Mouse (Mus musculus) lung, postnatal 0 days (tissue): ENCODE measurements around the gene Tmem174. TPM values are rescaled to one million over a fixed set of nuclear protein-coding genes. Genes with fewer than 3 reads are reported as not detected.
A peak's percentile ranks its signal among the peaks of the same experiment; 100 is the strongest.

ENCODE experiments used
- ATAC-seq: fragments of 200-750 bp; cut with Nextera tagmentation; 2 replicates; pipeline ENCODE4 v1.8.0; 2017; ENCODE audit warnings: moderate library complexity
- DNase-seq: peaks from one replicate; pipeline ENCODE4 v3.0.0-alpha.2; 2016; ENCODE audit warnings: low spot score
- H3K27ac ChIP-seq: fragments of 300-500 bp; sonication (generic); 2 replicates; pipeline ENCODE4 v1.5.1; 2014; ENCODE audit warnings: antibody characterized with exemption, mild to moderate bottlenecking, low read length, mixed read lengths
- H3K27me3 ChIP-seq: fragments of 300-500 bp; sonication (generic); replicated peaks from 2 replicates; pipeline ENCODE4 v1.6.1; 2014; ENCODE audit warnings: low read length, mixed read lengths; ENCODE audit not compliant: insufficient read depth
- H3K36me3 ChIP-seq: fragments of 300-500 bp; sonication (generic); 2 replicates; pipeline ENCODE4 v1.6.1; 2014; ENCODE audit warnings: low read length, mixed read lengths; ENCODE audit not compliant: insufficient read depth
- H3K4me1 ChIP-seq: fragments of 300-500 bp; sonication (generic); 2 replicates; pipeline ENCODE4 v1.6.1; 2014; ENCODE audit warnings: antibody characterized with exemption, low read depth, low read length, mixed read lengths; ENCODE audit not compliant: insufficient read depth
- H3K4me2 ChIP-seq: fragments of 300-500 bp; sonication (generic); replicated peaks from 2 replicates; pipeline ENCODE4 v1.6.1; 2014; ENCODE audit warnings: low read depth, mild to moderate bottlenecking, low read length, moderate library complexity, mixed read lengths
- H3K4me3 ChIP-seq: fragments of 300-500 bp; sonication (generic); 2 replicates; pipeline ENCODE4 v1.5.1; 2014; ENCODE audit warnings: low read depth, low read length
- H3K9ac ChIP-seq: fragments of 300-500 bp; sonication (generic); replicated peaks from 2 replicates; pipeline ENCODE4 v1.6.1; 2014; ENCODE audit warnings: low read depth, mild to moderate bottlenecking
- H3K9me3 ChIP-seq: fragments of 300-500 bp; sonication (generic); 2 replicates; pipeline ENCODE4 v1.6.1; 2016; ENCODE audit warnings: low read length, mixed read lengths
- CTCF ChIP-seq: IDR thresholded peaks from 2 replicates; pipeline ENCODE4 v1.5.1; 2016; ENCODE audit warnings: antibody characterized with exemption, mild to moderate bottlenecking
- EP300 ChIP-seq: IDR thresholded peaks from 2 replicates; pipeline ENCODE4 v1.6.1; 2016; ENCODE audit warnings: antibody characterized with exemption, mild to moderate bottlenecking, control low read depth
- WGBS: fragments of 180-500 bp; shearing (Covaris S2); extraction: QIAGEN DNeasy Blood & Tissue Kit; methylation state at CpG from one replicate; pipeline ENCODE4 v1.1.7; 2014; 5-methylcytosine and 5-hydroxymethylcytosine counted together
- polyA plus RNA-seq: library from polyadenylated mRNA; unstranded; fragments of >200 nt; fragmentation: Nextera tagmentation; extraction: Ambion mirVana; gene quantifications from 2 replicates; pipeline ENCODE4 v1.2.1, GENCODE M21; 2015

The Tmem174 gene
- polyA plus RNA-seq, 1 experiment from 2014 or later: 0.05 TPM

DNA sequence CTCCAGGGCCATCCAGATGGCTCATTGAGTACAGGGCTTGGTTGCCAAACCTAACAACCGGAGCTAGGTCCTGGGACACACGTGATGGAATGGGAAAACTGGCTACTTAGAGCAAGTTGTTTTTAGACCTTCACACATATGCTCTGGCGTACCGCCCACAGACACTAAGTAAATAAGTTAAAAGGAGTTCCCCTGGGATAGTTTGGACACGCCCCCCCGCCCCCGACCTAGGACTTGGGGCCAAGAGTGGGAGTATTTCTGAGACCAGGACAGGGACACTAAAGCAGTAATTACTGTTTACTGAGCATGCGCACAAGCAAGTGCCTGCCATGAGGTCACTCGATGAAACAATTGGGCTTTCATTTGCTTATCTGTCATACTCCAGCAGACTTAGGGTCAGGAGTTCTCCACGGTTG, 42.5 kb downstream of the Tmem174 start:
- WGBS: 46% methylated on average over 10 of the region's 10 CpGs
- H3K4me2 ChIP-seq: no peak overlapping the region

DNA sequence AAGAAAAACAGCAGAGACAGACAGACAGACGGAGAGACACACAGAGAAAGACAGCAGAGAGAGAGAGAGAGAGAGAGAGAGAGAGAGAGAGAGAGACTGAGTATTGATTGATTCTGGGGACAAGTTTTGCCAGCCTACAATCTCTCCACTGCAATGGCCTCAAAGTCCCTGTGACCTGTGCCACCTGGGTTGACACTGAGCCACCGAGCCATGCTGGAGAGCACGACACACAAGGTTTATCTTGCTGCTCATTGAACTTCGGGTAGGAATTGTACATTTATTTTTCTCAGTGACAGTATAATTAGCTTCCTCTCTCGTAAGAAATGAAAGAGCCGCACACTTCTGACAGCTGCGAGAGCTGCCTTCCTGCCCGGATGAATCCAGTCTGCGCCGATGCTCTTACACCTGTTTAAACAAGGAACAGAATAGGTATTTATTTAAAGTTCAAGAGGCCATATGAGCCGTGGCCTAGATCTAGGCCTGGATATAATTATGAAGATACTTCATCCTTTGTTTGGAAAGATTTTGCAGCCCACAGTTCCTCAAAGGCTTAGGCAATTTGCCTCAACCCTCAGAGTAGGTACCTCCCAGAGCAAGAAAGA, 43.2 kb downstream of the Tmem174 start:
- Histone ChIP-seq H3K4me3 (no peak overlapping the region), H3K9ac (no peak overlapping the region), H3K4me2 (no peak overlapping the region), H3K27me3 (no peaks in the 10 kb centered on the region), H3K9me3 (no peaks in the 10 kb centered on the region), H3K4me1 (peaks cover 4% of the 10 kb centered on the region), H3K27ac (no peak overlapping the region), H3K36me3 (no peaks in the 10 kb centered on the region)
- no peak for TF ChIP-seq EP300
- TF ChIP-seq CTCF: no peak
- ATAC-seq (peak; percentile 28; the same call in 1 of the 2 replicates), DNase-seq (peak; percentile 44)
- 28% methylated on average over 11 of the region's 11 CpGs for WGBS

More for the DNA sequence above, 42.5 kb downstream of the Tmem174 start:
- Histone ChIP-seq H3K4me1 (no peaks in the 10 kb centered on the region), H3K9me3 (no peaks in the 10 kb centered on the region), H3K27ac (no peak overlapping the region), H3K9ac (no peak overlapping the region), H3K4me3 (no peak overlapping the region), H3K36me3 (no peaks in the 10 kb centered on the region), H3K27me3 (no peaks in the 10 kb centered on the region)
- ATAC-seq (0 out of 2 replicates have a peak, but pooled peaks have one; percentile 6), DNase-seq (peak; percentile 27)
- TF ChIP-seq EP300: no peak
- no peak for TF ChIP-seq CTCF

DNA sequence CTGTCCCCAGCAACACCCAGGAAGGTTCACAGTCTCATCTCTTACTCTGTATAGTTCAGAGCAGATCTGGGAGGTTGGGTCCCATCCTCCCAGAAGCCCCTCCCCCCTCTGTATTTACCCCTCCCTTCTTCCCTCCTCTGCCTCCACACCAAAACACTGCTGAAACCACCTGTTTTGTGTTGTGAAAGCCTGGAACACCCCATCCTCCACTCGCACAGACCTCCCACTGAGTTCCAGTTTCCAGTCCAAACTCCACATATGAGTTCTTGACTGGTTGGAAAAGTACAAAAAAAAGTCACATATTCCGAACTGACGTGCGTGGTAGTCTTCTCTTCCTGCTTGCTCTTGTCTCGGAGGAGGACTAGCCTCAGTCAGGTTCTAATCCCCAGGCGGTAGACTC, 45.8 kb downstream of the Tmem174 start:
- DNase-seq: no peak
- peaks cover 4% of the 10 kb centered on the region for H3K4me1 ChIP-seq

DNA sequence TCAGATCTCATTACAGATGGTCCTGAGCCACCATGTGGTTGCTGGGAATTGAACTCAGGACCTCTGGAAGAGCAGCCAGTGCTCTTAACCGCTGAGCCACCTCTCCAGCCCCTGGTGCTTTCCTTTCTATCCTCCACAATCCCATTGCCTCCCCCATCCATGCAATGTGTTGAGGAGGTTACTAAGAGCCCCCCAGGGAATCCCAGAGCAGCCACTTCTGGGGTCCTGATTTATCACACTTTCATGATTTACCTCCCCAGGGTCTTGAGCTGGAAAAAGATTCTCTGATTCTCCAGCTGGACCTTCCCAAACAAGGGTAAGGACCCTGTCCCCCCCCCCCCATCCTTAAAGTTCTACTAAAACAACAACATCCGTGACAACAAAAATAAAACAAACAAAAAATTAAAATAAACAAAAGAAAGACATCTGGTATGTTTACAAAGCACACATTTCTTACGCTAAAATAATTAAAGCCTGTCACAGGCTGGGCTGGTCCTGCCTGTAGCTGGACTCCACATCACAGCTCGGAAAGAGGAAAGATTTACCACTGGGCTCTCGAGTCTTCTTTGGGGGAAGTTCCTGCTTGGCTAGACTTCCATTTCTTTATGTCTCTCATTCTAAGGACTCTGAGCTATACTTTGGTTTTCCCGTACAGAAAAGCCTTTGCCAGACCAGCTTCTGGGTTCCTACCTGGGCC, 46.4 kb downstream of the Tmem174 start:
- peaks cover 5% of the 10 kb centered on the region; the same call in 1 of the 2 replicates for H3K27me3 ChIP-seq
- no peaks in the 10 kb centered on the region for H3K36me3 ChIP-seq
- no peak overlapping the region for H3K27ac ChIP-seq
- ATAC-seq: no peak
- no peak for DNase-seq
- H3K9ac ChIP-seq: no peak overlapping the region
- no peak overlapping the region for H3K4me3 ChIP-seq
- no peak overlapping the region for H3K4me2 ChIP-seq
- H3K4me1 ChIP-seq: peaks cover 4% of the 10 kb centered on the region
- no peaks in the 10 kb centered on the region for H3K9me3 ChIP-seq
- TF ChIP-seq CTCF (no peak), EP300 (no peak)
- 49% methylated on average over 6 of the region's 6 CpGs for WGBS

More for the DNA sequence above, 45.8 kb downstream of the Tmem174 start:
- H3K27me3 ChIP-seq: peaks cover 5% of the 10 kb centered on the region; the same call in 1 of the 2 replicates
- H3K9me3 ChIP-seq: no peaks in the 10 kb centered on the region
- no peak overlapping the region for H3K27ac ChIP-seq
- H3K36me3 ChIP-seq: no peaks in the 10 kb centered on the region
- no peak overlapping the region for H3K4me2 ChIP-seq
- ATAC-seq: no peak
- WGBS: 53% methylated on average over 6 of the region's 6 CpGs
- TF ChIP-seq EP300: no peak
- H3K9ac ChIP-seq: no peak overlapping the region
- H3K4me3 ChIP-seq: no peak overlapping the region

DNA sequence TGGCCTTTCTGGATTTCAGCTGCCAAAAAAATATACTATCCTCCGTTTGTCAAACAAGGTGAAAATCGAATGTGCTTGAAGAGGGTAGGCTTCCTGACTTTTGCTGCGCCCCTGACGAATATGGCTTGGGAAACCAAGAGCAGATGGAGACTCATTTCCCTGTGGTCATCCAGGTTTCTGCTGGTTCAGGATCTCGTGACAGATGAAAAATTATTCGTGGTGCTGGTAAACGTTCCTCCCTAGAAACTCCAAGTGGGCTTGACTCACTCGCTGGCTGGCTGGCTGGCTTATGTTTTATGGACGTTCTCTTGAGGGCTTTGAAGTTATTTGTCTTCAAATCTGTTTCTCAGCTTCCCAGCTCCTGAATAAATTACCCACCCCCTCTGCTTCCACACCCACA, 47.6 kb downstream of the Tmem174 start:
- ATAC-seq: no peak
- TF ChIP-seq EP300: no peak
- TF ChIP-seq CTCF: no peak
- Histone ChIP-seq H3K4me2 (peak overlapping the region; percentile 70), H3K4me3 (peak overlapping the region; percentile 30; the same call in 1 of the 2 replicates), H3K36me3 (no peaks in the 10 kb centered on the region), H3K9me3 (no peaks in the 10 kb centered on the region), H3K4me1 (peaks cover 4% of the 10 kb centered on the region), H3K27ac (no peak overlapping the region), H3K27me3 (peaks cover 5% of the 10 kb centered on the region; the same call in 1 of the 2 replicates), H3K9ac (no peak overlapping the region)
- 24% methylated on average over 9 of the region's 9 CpGs for WGBS
- DNase-seq: peak; percentile 43

DNA sequence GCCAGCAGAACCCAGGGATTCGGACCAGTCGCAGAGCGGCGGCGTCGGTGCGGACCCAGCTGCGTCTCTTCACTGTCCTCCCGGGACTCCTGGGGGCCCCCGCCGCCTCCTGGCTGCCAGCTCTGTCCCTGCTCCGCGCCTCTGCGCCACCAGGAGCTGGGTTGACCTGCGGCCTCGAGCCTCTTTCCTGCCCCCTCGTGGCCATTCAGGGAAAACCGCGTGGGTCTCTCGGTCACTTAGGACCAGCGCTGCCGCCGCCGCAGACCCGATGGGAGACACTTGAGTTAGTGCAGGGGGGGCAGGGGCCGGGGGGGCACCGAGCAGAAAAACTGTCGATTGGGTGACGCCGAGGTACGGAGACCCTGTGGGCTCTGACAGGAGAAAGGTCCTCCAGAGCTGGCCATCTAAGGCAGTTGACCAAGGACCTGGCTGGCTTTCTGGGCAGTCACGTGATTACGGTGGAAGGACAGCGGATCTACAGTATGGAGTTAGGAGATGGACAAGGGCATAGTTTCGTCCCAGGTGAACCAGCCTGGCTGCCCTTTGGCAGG, 48.2 kb downstream of the Tmem174 start:
- DNase-seq (peak; percentile 91), ATAC-seq (peak; percentile 90)
- peaks cover 4% of the 10 kb centered on the region for H3K4me1 ChIP-seq
- no peaks in the 10 kb centered on the region for H3K36me3 ChIP-seq
- under 1% methylated on average over 35 of the region's 35 CpGs for whole genome bisulfite sequencing
- peaks cover 5% of the 10 kb centered on the region; the same call in 1 of the 2 replicates for H3K27me3 ChIP-seq
- H3K9me3 ChIP-seq: no peaks in the 10 kb centered on the region
- no peak overlapping the region for H3K9ac ChIP-seq
- TF ChIP-seq CTCF: peak; percentile 98
- TF ChIP-seq EP300: no peak
- H3K4me3 ChIP-seq: peak overlapping the region; percentile 30
- H3K27ac ChIP-seq: no peak overlapping the region
- peak overlapping the region; percentile 70 for H3K4me2 ChIP-seq
